Mouse (Mus musculus): ENCODE measurements around the gene Itih5.

Gene Itih5

GRCm38 (mm10) chr2:10167283-10167682 lies 13.9 kb downstream of the Itih5 start:
- no peak for DNase-seq (ENCODE audit: low read depth, low spot score)

- DNase-seq (ENCODE audit: low read depth, low spot score), result no peak
These were observed 14.6 kb downstream of the Itih5 start for GRCm38 (mm10) chr2:10168016-10168415.

GRCm38 (mm10) chr2:10169991-10170390 lies 16.6 kb downstream of the Itih5 start:
- no peak for DNase-seq (ENCODE audit: low read depth, low spot score)

- DNase-seq (ENCODE audit: low read depth, low spot score), result no peak
These were observed 40.2 kb downstream of the Itih5 start for GRCm38 (mm10) chr2:10193553-10193952.

- DNase-seq (ENCODE audit: low read depth, low spot score), result no peak
These were observed 41.8 kb downstream of the Itih5 start for GRCm38 (mm10) chr2:10195162-10195561.

- DNase-seq (ENCODE audit: low read depth, low spot score), result no peak
These were observed 46.0 kb downstream of the Itih5 start for GRCm38 (mm10) chr2:10199326-10199725.

GRCm38 (mm10) chr2:10200736-10201285 lies 47.4 kb downstream of the Itih5 start:
- DNase-seq (ENCODE audit: low read depth, low spot score), result no peak

- DNase-seq (ENCODE audit: low read depth, low spot score), result no peak
These were observed 50.9 kb downstream of the Itih5 start for GRCm38 (mm10) chr2:10204301-10204700.

GRCm38 (mm10) chr2:10213468-10213867 lies 60.1 kb downstream of the Itih5 start:
- no peak for DNase-seq (ENCODE audit: low read depth, low spot score)

GRCm38 (mm10) chr2:10215876-10216565 lies 62.6 kb downstream of the Itih5 start:
- DNase-seq (ENCODE audit: low read depth, low spot score), result no peak

- DNase-seq (ENCODE audit: low read depth, low spot score), result no peak
These were observed 63.3 kb downstream of the Itih5 start for GRCm38 (mm10) chr2:10216566-10217247.

GRCm38 (mm10) chr2:10221862-10222261 lies 68.5 kb downstream of the Itih5 start:
- DNase-seq (ENCODE audit: low read depth, low spot score), result no peak

- no peak for DNase-seq (ENCODE audit: low read depth, low spot score)
These were observed 73.5 kb downstream of the Itih5 start for GRCm38 (mm10) chr2:10226907-10227306.

GRCm38 (mm10) chr2:10231971-10232370 lies 78.6 kb downstream of the Itih5 start:
- no peak for DNase-seq (ENCODE audit: low read depth, low spot score)

GRCm38 (mm10) chr2:10236554-10236953 lies 83.2 kb downstream of the Itih5 start:
- no peak for DNase-seq (ENCODE audit: low read depth, low spot score)

GRCm38 (mm10) chr2:10242970-10243369 lies 89.6 kb downstream of the Itih5 start:
- no peak for DNase-seq (ENCODE audit: low read depth, low spot score)

- no peak for DNase-seq (ENCODE audit: low read depth, low spot score)
These were observed 97.1 kb downstream of the Itih5 start for GRCm38 (mm10) chr2:10250441-10250840.

- no peak for DNase-seq (ENCODE audit: low read depth, low spot score)
These were observed 97.6 kb downstream of the Itih5 start for GRCm38 (mm10) chr2:10250926-10251325.

GRCm38 (mm10) chr2:10251466-10251865 lies 98.1 kb downstream of the Itih5 start:
- no peak for DNase-seq (ENCODE audit: low read depth, low spot score)

- DNase-seq (ENCODE audit: low read depth, low spot score), result no peak
These were observed 98.6 kb downstream of the Itih5 start for GRCm38 (mm10) chr2:10252016-10252415.

- DNase-seq (ENCODE audit: low read depth, low spot score), result no peak
These were observed 100.0 kb downstream of the Itih5 start for GRCm38 (mm10) chr2:10253351-10253750.

GRCm38 (mm10) chr2:10256949-10257348 lies 103.6 kb downstream of the Itih5 start:
- DNase-seq (ENCODE audit: low read depth, low spot score), result no peak

- no peak for DNase-seq (ENCODE audit: low read depth, low spot score)
These were observed 104.9 kb downstream of the Itih5 start for GRCm38 (mm10) chr2:10258312-10258711.

Data from A20 (cell line).